Mouse (Mus musculus): ENCODE results near the gene Trabd.

Gene Trabd

GRCm38 (mm10) chr15:89128382-89129350 lies 53.7 kb downstream of the Trabd start, which contains the start of gene Hdac10:
Gene Hdac10 (minus strand): TSS chr15:89128700.
- peak; percentile 78 to 81 for DNase-seq

GRCm38 (mm10) chr15:89130245-89130644 lies 55.3 kb downstream of the Trabd start:
- DNase-seq: no peak

GRCm38 (mm10) chr15:89131316-89131715 lies 56.4 kb downstream of the Trabd start:
- DNase-seq: peak; percentile 48 to 56
